Mouse (Mus musculus): ENCODE measurements at regions not wholly inside any gene's neighbourhood (a gene's known extent, or its start where the extent isn't known, plus 50 kb on each side); places are given as distances from the start of the nearest gene placed in this dataset.

DNA sequence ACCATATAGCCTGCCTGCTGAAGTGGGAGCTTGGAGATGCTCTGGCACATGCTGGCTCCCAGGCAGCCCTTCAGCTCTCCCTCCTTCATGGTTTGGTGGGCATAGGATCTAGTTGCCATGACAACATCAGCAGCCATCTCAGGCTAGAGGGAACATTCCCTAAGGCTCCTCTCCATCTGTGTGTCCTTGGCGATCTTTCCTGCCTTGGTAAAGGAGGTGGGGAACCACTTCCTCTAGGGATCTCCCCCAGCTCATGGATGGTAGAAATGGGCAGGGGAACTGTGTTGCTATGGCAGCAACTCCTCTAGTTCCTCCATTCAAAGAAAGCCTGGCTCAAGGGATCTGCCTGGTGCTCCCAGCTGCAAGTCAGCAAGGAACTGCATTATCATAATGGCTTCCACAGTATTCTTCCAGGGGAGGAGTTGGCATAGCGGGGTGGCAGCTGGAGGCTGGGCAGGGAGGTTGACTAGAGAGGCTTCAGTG, 74.6 kb upstream of the Gpr158 start:
- Histone ChIP-seq H3K9ac (ENCODE audit: low read depth, low read length) (no peak overlapping the region), H3K4me1 (ENCODE audit: control insufficient read depth, low read depth, low read length) (no peaks in the 10 kb centered on the region), H3K36me3 (ENCODE audit: control insufficient read depth, insufficient read depth) (no peaks in the 10 kb centered on the region), H3K27ac (ENCODE audit: low read length) (no peak overlapping the region), H3K27me3 (ENCODE audit: control insufficient read depth, insufficient read depth, low read depth, low read length) (no peaks in the 10 kb centered on the region), H3K9me3 (replicated peaks; ENCODE audit: control insufficient read depth, low read length) (no peaks in the 10 kb centered on the region), H3K4me2 (ENCODE audit: low read depth, low read length) (no peak overlapping the region), H3K4me3 (ENCODE audit: low read depth, low read length) (no peak overlapping the region)
- ATAC-seq (ENCODE audit: low read depth), result no peak
- WGBS (ENCODE audit: insufficient replicate concordance), result 59% methylated on average over 2 of the region's 2 CpGs

DNA sequence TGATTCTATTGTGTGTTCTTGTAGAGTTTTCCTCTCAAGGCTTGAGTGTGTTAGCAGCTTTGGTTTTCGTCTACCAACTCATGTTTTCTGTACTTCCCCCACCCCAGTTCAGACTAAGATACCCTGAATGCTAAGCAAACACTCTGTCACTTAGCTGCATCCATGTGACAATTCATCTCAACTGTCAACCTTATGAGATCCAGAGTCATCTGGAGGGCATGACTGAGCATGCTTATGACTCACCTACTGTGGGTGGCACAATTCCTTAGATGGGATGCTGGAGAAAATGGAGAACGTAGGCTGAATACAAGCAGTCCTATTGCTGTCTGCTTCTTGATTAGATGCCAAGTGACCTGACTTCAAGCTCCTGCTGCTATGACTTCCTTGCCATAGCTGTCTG, 73.3 kb upstream of the Gpr158 start:
- Histone ChIP-seq H3K9ac (ENCODE audit: low read depth, low read length) (no peak overlapping the region), H3K36me3 (ENCODE audit: control insufficient read depth, insufficient read depth) (no peaks in the 10 kb centered on the region), H3K9me3 (replicated peaks; ENCODE audit: control insufficient read depth, low read length) (no peaks in the 10 kb centered on the region), H3K27me3 (ENCODE audit: control insufficient read depth, insufficient read depth, low read depth, low read length) (no peaks in the 10 kb centered on the region), H3K4me2 (ENCODE audit: low read depth, low read length) (no peak overlapping the region), H3K4me3 (ENCODE audit: low read depth, low read length) (no peak overlapping the region), H3K4me1 (ENCODE audit: control insufficient read depth, low read depth, low read length) (no peaks in the 10 kb centered on the region), H3K27ac (ENCODE audit: low read length) (no peak overlapping the region)
- whole genome bisulfite sequencing (ENCODE audit: insufficient replicate concordance), result 47% methylated on average over 2 of the region's 2 CpGs
- ATAC-seq (ENCODE audit: low read depth), result no peak

DNA sequence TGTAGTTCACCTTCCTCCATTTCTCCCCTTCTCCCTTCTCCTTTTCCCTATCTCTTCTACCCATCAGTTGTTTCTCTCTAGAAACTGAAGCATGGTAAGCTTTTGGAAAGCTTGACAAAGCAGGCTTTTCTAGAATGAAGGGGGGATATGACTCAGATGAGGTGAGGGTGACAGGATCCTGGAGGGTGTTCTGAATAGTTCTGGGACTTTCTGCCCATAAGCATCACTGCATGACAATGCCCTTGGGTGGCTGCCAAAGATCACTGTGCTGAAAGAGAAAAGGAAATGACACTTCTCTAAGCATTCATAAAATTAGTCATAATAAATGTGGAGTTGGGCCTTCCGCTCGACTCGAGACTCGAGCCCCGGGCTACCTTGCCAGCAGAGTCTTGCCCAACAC, 67.7 kb upstream of the Gpr158 start:
- 84% methylated on average over 5 of the region's 5 CpGs for WGBS (ENCODE audit: insufficient replicate concordance)
- H3K9ac ChIP-seq (ENCODE audit: low read depth, low read length), result no peak overlapping the region
- no peak overlapping the region for H3K4me2 ChIP-seq (ENCODE audit: low read depth, low read length)
- H3K27ac ChIP-seq (ENCODE audit: low read length), result no peak overlapping the region
- no peaks in the 10 kb centered on the region for H3K27me3 ChIP-seq (ENCODE audit: control insufficient read depth, insufficient read depth, low read depth, low read length)
- no peaks in the 10 kb centered on the region for H3K36me3 ChIP-seq (ENCODE audit: control insufficient read depth, insufficient read depth)
- H3K4me3 ChIP-seq (ENCODE audit: low read depth, low read length), result no peak overlapping the region
- no peaks in the 10 kb centered on the region for H3K4me1 ChIP-seq (ENCODE audit: control insufficient read depth, low read depth, low read length)
- ATAC-seq (ENCODE audit: low read depth), result no peak
- no peaks in the 10 kb centered on the region for H3K9me3 ChIP-seq (replicated peaks; ENCODE audit: control insufficient read depth, low read length)

Data from liver, embryonic 16.5 days (tissue).